Mouse (Mus musculus) adrenal gland, postnatal 4 days (tissue): ENCODE measurements around the gene Tank. TPM values are rescaled to one million over a fixed set of nuclear protein-coding genes. Genes with fewer than 3 reads are reported as not detected.

Experiments used
- DNase-seq, 2 experiments: peaks; one replicate each; pipeline ENCODE4 v3.0.0; 2021 to 2022; ENCODE audit warnings: low spot score in 2 of 2, mixed read lengths in 2 of 2
- long read RNA-seq, 2 experiments: library from polyadenylated mRNA; stranded (forward); transcript quantifications; one replicate each; pipeline ENCODE4 v2.0.0; 2021
- total RNA-seq, 2 experiments: library from RNA; stranded (reverse); gene quantifications; 2 replicates each; pipeline ENCODE4 v1.2.3; 2021

Gene Tank
- total RNA-seq, result 10 to 100 TPM; 35.3 to 35.5 TPM
- long read RNA-seq, experiment 1, transcript Tank-203 (8 exons, 2,039 nt), result major isoform, 6 of 17 reads
- long read RNA-seq, experiment 1, partial matches to known transcripts, result 4 of 17 reads
- long read RNA-seq, experiment 1, other reads (novel, unspliced or antisense), result 7 of 17 reads
- long read RNA-seq, experiment 2, transcript Tank-203 (8 exons, 2,039 nt), result major isoform, 8 of 17 reads
- long read RNA-seq, experiment 2, partial matches to known transcripts, result 1 of 17 reads
- long read RNA-seq, experiment 2, other reads (novel, unspliced or antisense), result 8 of 17 reads

- DNase-seq, result no peak
Measured at GRCm38 (mm10) chr2:61578433-61578832, at the start of gene Tank. Gene Tank (plus strand): TSS chr2:61578585.

- DNase-seq, result no peak
Measured at GRCm38 (mm10) chr2:61532326-61532725, 46.1 kb upstream of the Tank start.

DNA sequence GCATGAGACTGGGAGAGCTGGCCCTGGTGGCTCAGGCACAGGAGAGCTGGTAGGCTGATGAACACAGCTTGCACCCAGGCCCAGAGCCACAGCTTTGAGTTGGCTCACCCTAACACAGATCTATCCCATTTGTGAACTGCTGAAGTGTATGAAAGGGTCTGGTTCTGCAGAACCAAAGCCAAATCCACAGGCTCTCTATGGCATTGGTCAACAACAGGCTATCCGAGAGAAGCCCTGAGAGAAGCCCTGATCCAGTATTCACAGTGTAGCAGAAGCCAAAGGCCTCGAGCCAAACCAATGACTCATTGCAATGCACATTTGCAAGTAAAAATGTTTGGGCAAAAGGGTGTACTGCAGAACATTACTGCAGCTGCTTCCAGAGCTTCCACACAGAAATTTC lies 45.3 kb upstream of the Tank start:
- DNase-seq, result peak in 1 of 2 experiments; percentile 17

DNA sequence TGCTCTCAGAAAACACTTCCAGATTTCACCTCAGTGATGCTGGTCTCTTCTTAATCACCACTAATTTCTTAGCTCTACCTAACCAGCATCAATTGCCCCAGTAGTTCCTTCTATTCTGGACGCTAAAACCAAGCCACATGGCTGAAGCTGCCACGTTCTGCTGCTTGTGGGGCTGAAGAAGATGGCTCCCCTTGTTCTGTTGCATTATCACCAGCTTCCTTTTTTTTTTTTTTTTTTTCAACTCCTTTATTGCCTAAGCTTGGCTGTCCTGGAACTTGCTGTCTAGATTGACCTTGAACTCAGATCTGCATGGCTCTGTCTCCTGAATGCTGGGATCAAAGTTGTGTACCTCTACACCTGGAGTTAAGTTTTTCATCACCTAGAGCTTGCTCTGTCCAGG lies 41.5 kb upstream of the Tank start:
- no peak for DNase-seq

GRCm38 (mm10) chr2:61539378-61539777 lies 39.0 kb upstream of the Tank start:
- DNase-seq, result no peak

GRCm38 (mm10) chr2:61542426-61542825 lies 36.0 kb upstream of the Tank start:
- DNase-seq, result no peak

DNA sequence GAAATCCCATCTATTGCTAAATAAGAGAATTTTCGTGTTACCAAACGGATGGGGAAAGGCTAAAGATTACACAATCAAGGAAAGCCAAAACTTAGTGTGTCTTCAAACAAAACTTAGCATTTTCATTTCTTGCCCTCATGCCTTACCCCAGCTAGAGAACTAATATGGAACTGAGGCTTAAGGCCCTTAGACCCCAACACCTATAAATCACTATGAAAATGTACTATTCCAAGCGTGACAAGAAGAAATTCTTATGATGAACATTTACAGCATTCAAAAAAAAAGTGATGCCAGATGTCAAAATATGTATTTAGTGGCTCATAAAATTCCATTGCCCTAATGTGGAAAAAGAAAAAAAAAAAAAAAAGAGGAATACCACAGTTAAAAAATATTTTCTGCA lies 32.7 kb upstream of the Tank start:
- DNase-seq, result no peak

GRCm38 (mm10) chr2:61548021-61548420 lies 30.4 kb upstream of the Tank start:
- no peak for DNase-seq

DNA sequence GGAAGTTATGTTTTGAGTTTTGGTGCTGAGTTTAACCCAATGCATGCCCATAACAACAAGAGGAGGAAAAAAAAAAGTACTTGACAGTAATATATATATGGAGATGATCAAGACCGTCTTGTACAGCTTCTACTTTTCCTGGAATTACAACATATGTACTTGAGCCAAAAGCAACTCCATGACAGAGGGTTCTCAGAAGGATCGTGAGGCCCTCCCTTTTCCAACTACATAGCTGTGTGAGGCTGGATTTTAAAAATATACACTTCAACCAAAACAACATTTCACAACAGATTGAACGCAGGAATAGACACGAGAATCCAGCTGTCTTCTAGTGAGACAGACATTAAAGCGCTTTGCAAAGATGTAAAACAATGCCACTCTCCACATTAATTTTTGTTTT lies 26.7 kb upstream of the Tank start:
- no peak for DNase-seq

- no peak for DNase-seq
Measured at GRCm38 (mm10) chr2:61555367-61555766, 23.0 kb upstream of the Tank start.

DNA sequence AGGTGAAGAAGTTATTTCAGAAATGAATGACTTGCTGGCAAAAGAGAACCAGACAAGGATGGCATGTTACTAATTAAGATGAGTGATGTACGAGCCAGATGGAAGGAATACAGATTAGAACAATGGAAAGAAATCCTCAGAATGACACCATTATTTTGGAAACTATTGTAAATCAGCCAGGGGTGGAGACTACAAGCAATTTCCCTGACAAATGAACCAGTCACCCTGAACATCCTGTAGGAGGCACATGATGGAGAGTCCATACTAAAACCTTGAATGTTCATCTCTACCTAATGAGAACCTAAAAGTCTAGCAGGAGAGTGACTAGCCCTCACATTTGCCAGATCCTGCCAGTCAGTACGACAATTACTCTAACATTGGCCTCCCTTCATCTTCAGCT lies 22.6 kb upstream of the Tank start:
- DNase-seq, result no peak

- DNase-seq, result no peak
Measured at GRCm38 (mm10) chr2:61556639-61557038, 21.7 kb upstream of the Tank start.

DNA sequence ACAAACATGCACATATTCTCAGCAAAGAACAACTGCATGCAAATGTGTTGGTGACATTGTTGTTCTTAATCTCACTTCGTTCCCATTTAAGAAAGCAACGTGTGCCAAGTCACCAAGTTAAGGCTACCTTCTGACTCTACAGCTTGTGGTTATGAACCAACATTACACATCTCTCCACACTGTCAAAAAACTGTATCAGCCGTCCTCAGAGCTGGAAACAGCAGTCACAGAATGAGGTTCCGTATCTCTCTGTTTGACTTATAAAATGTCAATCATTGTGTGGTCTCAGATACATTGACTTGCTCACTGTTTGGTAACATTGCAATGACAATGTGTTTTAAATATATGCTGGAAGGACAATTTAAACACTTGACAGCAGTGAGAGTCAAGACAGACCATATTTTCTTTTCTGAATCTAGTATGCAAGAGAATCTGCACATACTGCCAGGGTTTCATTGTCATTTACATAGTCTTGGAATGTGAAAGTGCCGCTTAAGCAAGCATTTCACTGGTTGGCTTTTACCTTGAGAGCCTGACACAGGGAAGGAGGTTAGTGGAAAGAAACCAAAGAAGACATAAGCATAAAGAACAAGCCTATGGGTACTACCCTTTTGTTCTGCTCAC lies 20.4 kb upstream of the Tank start:
- no peak for DNase-seq

DNA sequence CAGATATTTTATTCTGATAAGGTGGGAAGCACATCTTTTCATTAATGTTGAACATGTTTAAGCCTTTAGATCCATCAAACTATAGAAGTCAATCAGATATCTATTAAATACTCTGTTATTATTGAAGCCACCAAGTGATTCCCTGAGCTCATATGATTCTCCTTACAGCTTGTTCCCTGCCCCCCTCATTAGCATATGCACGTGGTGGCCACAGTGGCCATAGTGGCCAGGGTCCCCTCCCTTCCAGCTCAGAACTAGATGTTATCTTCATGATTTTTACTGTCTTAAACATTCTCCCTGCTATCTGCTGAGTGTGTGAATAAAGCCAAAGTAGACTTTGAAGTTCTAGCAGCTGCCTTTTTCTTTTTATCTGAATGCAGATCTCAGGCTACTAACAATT lies 17.3 kb upstream of the Tank start:
- DNase-seq, result no peak

- no peak for DNase-seq
Measured at GRCm38 (mm10) chr2:61563202-61563601, 15.2 kb upstream of the Tank start.

DNA sequence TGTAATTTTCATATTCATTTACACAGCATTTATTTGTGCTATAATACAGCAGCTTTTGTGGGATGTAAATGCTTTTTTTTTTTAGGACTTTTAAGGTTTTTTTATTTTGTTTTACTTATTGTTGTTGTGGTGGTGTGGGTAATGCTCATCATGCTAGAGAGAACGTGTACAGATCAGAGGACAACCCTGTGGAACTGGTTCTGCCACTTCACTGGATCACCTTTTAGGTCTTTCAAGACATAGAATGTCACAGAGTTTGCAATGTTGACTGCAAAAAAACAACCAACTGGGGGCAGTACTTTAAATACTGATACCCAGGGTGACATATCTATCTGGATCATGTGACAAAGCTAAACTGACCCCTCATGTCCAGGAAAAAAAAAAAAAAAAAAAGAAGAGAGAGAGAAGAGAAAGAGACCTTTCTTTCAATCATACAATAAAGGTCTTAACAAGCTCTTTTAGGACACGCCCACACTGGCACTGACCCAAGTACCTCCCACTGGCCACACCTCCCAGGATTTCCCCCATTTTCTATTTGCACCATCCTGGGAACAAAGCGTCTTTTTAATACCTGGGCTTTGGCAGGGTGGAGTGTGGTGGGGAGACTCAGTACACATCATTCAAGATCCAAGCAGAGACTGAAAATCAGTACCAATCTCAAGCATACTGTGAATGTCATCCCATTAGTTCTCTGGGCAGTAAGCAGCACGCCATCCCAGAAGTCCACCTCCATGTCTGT lies 11.2 kb upstream of the Tank start:
- DNase-seq, result no peak

GRCm38 (mm10) chr2:61569181-61569580 lies 9.2 kb upstream of the Tank start:
- DNase-seq, result no peak

GRCm38 (mm10) chr2:61571343-61571955 lies 6.9 kb upstream of the Tank start:
- no peak for DNase-seq

GRCm38 (mm10) chr2:61576497-61576896 lies 1.9 kb upstream of the Tank start:
- no peak for DNase-seq

DNA sequence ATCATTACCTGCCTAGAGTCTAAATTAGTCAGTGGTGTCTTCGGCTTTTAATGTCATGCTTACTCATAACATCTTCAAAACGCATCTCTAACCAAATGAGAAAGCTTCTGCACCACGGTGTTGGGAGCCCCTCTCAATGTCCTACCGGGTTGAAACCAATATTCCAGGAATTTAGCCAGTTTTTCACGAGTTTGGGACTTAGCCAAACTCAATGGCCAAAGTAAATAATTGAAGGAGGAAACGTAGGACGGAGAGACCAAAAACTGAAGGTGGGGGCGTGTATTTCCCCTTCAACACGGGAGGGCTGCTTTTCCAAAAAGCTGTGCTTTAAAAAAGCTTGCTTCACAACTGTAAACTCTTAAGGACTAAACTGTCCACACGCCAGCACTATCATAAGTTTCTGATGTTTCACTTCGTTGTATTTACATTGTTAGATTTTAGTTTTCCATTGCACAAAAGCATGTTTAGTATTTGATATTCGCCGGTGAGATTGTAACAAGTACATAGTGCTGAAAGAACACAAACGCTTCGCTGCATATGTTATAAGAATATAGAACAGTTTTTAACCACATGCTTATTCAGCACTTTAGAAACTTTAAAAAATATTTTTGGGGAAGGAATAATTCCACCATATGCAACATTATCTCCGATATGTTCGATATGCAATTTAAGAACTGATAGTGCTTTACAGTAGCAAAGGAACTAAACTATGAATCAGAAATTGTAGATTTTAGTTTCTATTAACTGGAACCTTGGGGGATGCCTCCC lies 1.3 kb upstream of the Tank start:
- no peak for DNase-seq

- no peak for DNase-seq
Measured at GRCm38 (mm10) chr2:61577696-61578062, 706 bp upstream of the Tank start.
